Mouse (Mus musculus) E14TG2a.4 (cell line): ENCODE data around the gene Keap1.
A peak's percentile ranks its signal among the peaks of the same experiment; 100 is the strongest.

Source experiments
- CTCF ChIP-seq: conservative IDR thresholded peaks from 2 replicates; pipeline ENCODE4 v1.5.1; 2014; ENCODE audit warnings: low read length
- NANOG ChIP-seq: IDR thresholded peaks from 2 replicates; pipeline ENCODE4 v1.6.1; 2014; ENCODE audit warnings: borderline replicate concordance, low read length, mixed read lengths
- POU5F1 ChIP-seq: IDR thresholded peaks from 2 replicates; pipeline ENCODE4 v1.6.1; 2014; ENCODE audit warnings: low read length, borderline replicate concordance

DNA sequence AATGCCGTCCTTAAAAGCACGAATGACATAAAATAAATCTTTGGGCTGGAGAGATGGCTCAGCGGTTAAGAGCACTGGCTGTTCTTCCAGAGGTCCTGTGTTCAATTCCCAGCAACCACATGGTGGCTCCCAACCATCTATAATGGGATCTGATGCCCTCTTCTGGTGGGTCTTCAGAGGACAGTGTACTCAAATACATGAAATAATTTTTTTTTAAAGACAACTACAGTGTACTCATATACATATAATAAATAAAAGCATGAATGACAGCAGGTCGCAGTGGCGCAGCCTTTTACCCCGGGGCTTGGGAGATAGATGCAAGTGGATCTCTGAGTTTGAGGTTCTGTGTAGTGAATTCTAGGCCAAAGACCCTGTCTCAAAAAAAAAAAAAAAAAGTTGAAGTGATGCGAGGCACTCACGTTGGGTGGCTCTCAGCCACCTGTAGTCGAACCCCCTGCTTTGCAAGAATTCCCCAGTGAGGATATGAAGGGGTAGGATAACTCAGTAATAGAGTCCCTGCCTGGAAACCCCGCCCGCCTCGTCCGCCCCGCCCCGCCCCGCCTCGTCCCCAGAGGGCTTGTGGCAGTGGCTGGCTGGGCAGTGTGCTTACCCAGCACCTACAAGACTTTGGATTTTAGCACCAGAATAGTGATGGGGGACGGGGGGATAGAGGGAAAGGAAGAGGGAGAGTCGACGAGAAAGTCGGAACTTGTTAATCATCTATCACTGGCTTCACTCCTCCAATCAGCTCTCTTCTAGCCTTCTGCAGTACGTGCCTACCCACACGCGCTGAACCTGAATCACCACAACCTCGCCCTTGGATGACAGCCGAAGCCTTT lies 14.4 kb downstream of the Keap1 start:
- TF ChIP-seq CTCF = peak; percentile 36
- no peak for TF ChIP-seq NANOG
- no peak for TF ChIP-seq POU5F1
